ENCODE assay signal across 25 mouse cellular contexts in genomic region chr9:7682081-7682618, GRCm38 (mm10). TPM values are rescaled to one million over a fixed set of nuclear protein-coding genes. Genes with fewer than 3 reads are reported as not detected.
DNase-seq lines count a peak whose midpoint lies in the region; ATAC-seq lines count a peak whose summit lies in the region.
"Had no signal": no experiment of that assay in that cellular context is flagged by ENCODE, and none has a peak within 500 bp of the region (broad histone marks: within the 10 kb centered on the region; RNA-seq: fewer than 3 reads in every experiment).

No protein-coding gene starts in this region.

- no peak overlapping the region for H3K4me2 ChIP-seq in intestine, embryonic 15.5 days (replicated peaks)
- H3K4me2 ChIP-seq in kidney, embryonic 16.5 days (replicated peaks; ENCODE audit: low read depth, low read length) = no peak overlapping the region
- no peak overlapping the region for H3K4me2 ChIP-seq in stomach, embryonic 15.5 days
- H3K4me2 ChIP-seq: embryonic facial prominence, embryonic 15.5 days; hindbrain, embryonic 12.5 days; limb, embryonic 15.5 days; liver, embryonic 15.5 days had no signal

- no peak overlapping the region for H3K27ac ChIP-seq in intestine, embryonic 15.5 days
- no peak overlapping the region for H3K27ac ChIP-seq in kidney, embryonic 16.5 days (ENCODE audit: low read length)
- H3K27ac ChIP-seq in stomach, embryonic 15.5 days = no peak overlapping the region
- H3K27ac ChIP-seq: embryonic facial prominence, embryonic 15.5 days; heart, adult 2 months; hindbrain, embryonic 12.5 days; limb, embryonic 15.5 days; liver, embryonic 15.5 days; macrophage had no signal

- no peak overlapping the region for H3K4me3 ChIP-seq in intestine, embryonic 15.5 days (replicated peaks)
- no peak overlapping the region for H3K4me3 ChIP-seq in kidney, embryonic 16.5 days (ENCODE audit: low read length)
- no peak overlapping the region for H3K4me3 ChIP-seq in stomach, embryonic 15.5 days (replicated peaks)
- H3K4me3 ChIP-seq: embryonic facial prominence, embryonic 15.5 days; heart, adult 2 months; hindbrain, embryonic 12.5 days; limb, embryonic 15.5 days; liver, embryonic 15.5 days had no signal

- H3K9ac ChIP-seq in intestine, embryonic 15.5 days = no peak overlapping the region
- H3K9ac ChIP-seq in kidney, embryonic 16.5 days (replicated peaks; ENCODE audit: low read length) = no peak overlapping the region
- no peak overlapping the region for H3K9ac ChIP-seq in stomach, embryonic 15.5 days
- H3K9ac ChIP-seq: embryonic facial prominence, embryonic 15.5 days; hindbrain, embryonic 12.5 days; limb, embryonic 15.5 days; liver, embryonic 15.5 days had no signal

- no peaks in the 10 kb centered on the region for H3K27me3 ChIP-seq in intestine, embryonic 15.5 days (replicated peaks)
- no peaks in the 10 kb centered on the region for H3K27me3 ChIP-seq in kidney, embryonic 16.5 days (ENCODE audit: insufficient read depth, low read length)
- no peaks in the 10 kb centered on the region for H3K27me3 ChIP-seq in stomach, embryonic 15.5 days (replicated peaks)
- H3K27me3 ChIP-seq: embryonic facial prominence, embryonic 15.5 days; hindbrain, embryonic 12.5 days; limb, embryonic 15.5 days; liver, embryonic 15.5 days had no signal

- peak; percentile 51 for DNase-seq in kidney, adult 18-20 months
- no peak for DNase-seq in kidney, postnatal 4 days
- DNase-seq in cerebellum, postnatal 4 days (ENCODE audit: low spot score in 2 of 2) = no peak
- DNase-seq in ovary, adult 18-20 months (ENCODE audit: low spot score) = no peak
- DNase-seq: adrenal gland, postnatal 14 days; cerebellum, adult 2 months; cerebellum, postnatal 25 days; gastrocnemius, postnatal 14 days; heart, adult 2 months; left cerebral cortex, postnatal 4 days; thymus, postnatal 14 days had no signal

- no peaks in the 10 kb centered on the region for H3K4me1 ChIP-seq in intestine, embryonic 15.5 days (replicated peaks)
- no peaks in the 10 kb centered on the region for H3K4me1 ChIP-seq in kidney, embryonic 16.5 days (ENCODE audit: insufficient read depth, low read length)
- no peaks in the 10 kb centered on the region for H3K4me1 ChIP-seq in stomach, embryonic 15.5 days
- H3K4me1 ChIP-seq: embryonic facial prominence, embryonic 15.5 days; hindbrain, embryonic 12.5 days; limb, embryonic 15.5 days; liver, embryonic 15.5 days had no signal

- WGBS in intestine, embryonic 15.5 days = 69% methylated on average over 9 of the region's 9 CpGs
- 79% methylated on average over 9 of the region's 9 CpGs for WGBS in kidney, embryonic 16.5 days
- WGBS in stomach, embryonic 15.5 days = 65% methylated on average over 9 of the region's 9 CpGs

- H3K36me3 ChIP-seq in intestine, embryonic 15.5 days = no peaks in the 10 kb centered on the region
- no peaks in the 10 kb centered on the region for H3K36me3 ChIP-seq in kidney, embryonic 16.5 days (ENCODE audit: insufficient read depth, low read length)
- no peaks in the 10 kb centered on the region for H3K36me3 ChIP-seq in stomach, embryonic 15.5 days
- H3K36me3 ChIP-seq: embryonic facial prominence, embryonic 15.5 days; hindbrain, embryonic 12.5 days; limb, embryonic 15.5 days; liver, embryonic 15.5 days had no signal

- H3K9me3 ChIP-seq in intestine, embryonic 15.5 days = no peaks in the 10 kb centered on the region
- H3K9me3 ChIP-seq in kidney, embryonic 16.5 days (ENCODE audit: low read length) = no peaks in the 10 kb centered on the region
- H3K9me3 ChIP-seq in stomach, embryonic 15.5 days = no peaks in the 10 kb centered on the region
- H3K9me3 ChIP-seq: embryonic facial prominence, embryonic 15.5 days; hindbrain, embryonic 12.5 days; limb, embryonic 15.5 days; liver, embryonic 15.5 days had no signal

- peak; percentile 66 for ATAC-seq in intestine, embryonic 15.5 days
- 0 out of 2 replicates have a peak, but pooled peaks have one; percentile 51 for ATAC-seq in kidney, embryonic 16.5 days (ENCODE audit: low FRiP score, low TSS enrichment)
- ATAC-seq in stomach, embryonic 15.5 days (ENCODE audit: insufficient read depth, low FRiP score, low read depth) = 0 out of 2 replicates have a peak, but pooled peaks have one; percentile 35
- ATAC-seq: CD4-positive, CD25-positive, alpha-beta regulatory T cell, adult 4 months; forebrain, embryonic 16.5 days; midbrain, embryonic 16.5 days had no signal

RNA-seq across cellular contexts. Expression of gene Mmp7, which starts 9.7 kb away (rescaled TPM):
- polyA plus RNA-seq in intestine, embryonic 15.5 days (2015; fragmentation: Nextera tagmentation; extraction: Ambion mirVana) = 0.58 and 0.88 TPM in 2 replicates
- not detected in 2 replicates for polyA plus RNA-seq in kidney, embryonic 16.5 days (2015; fragmentation: Nextera tagmentation; extraction: Ambion mirVana)
- polyA plus RNA-seq in stomach, embryonic 15.5 days (2015; fragmentation: Nextera tagmentation; extraction: Ambion mirVana) = 0.81 and 0.90 TPM in 2 replicates
- polyA plus RNA-seq: CD4-positive, CD25-positive, alpha-beta regulatory T cell, adult 4 months; cerebellum, adult 2 months; embryonic facial prominence, embryonic 15.5 days; forebrain, embryonic 16.5 days; heart, adult 2 months; heart, embryonic 14.5 days; hindbrain, embryonic 12.5 days; liver, embryonic 15.5 days; lung, embryonic 16.5 days; macrophage; midbrain, embryonic 16.5 days; neural tube, embryonic 14.5 days had no signal

RNA-seq across cellular contexts. Expression of gene Mmp20, which starts 54.1 kb away (rescaled TPM):
- 0.14 and 0.21 TPM in 2 replicates for polyA plus RNA-seq in intestine, embryonic 15.5 days (2015; fragmentation: Nextera tagmentation; extraction: Ambion mirVana)
- polyA plus RNA-seq in kidney, embryonic 16.5 days (2015; fragmentation: Nextera tagmentation; extraction: Ambion mirVana) = not detected in 2 replicates
- polyA plus RNA-seq in stomach, embryonic 15.5 days (2015; fragmentation: Nextera tagmentation; extraction: Ambion mirVana) = 0.05 TPM in 1 of 2 replicates, not detected in the other
- polyA plus RNA-seq: CD4-positive, CD25-positive, alpha-beta regulatory T cell, adult 4 months; embryonic facial prominence, embryonic 15.5 days; forebrain, embryonic 16.5 days; heart, adult 2 months; heart, embryonic 14.5 days; hindbrain, embryonic 12.5 days; limb, embryonic 15.5 days; liver, embryonic 15.5 days; lung, embryonic 16.5 days; macrophage; midbrain, embryonic 16.5 days; neural tube, embryonic 14.5 days had no signal
